Mouse (Mus musculus) kidney, adult 8-10 months (tissue): ENCODE measurements around the gene Camk1.

Experiments
- DNase-seq, 2 experiments: peaks; one replicate each; pipeline ENCODE4 v3.0.0; 2022

The Camk1 gene

DNA sequence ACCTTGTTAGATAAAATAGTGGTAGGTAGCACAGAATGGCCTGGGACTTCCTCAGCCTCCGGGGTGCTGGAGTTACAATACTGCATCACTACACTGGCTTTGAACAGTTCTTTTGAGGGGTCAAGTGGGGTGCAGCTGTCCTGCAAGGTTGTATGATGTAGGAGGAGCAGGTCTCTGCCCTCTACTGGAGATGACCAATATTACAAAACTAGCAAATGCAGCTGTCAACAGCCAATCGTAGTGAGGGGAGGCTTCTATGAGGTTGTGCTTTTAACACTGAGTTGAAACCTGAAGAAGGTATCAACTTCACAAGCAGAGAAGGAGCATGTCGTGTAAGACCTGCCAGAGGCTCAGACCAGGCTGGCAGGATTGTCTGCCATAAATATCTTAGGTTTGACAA, 41.5 kb downstream of the Camk1 start:
- DNase-seq, result peak in 1 of 2 experiments; percentile 11

DNA sequence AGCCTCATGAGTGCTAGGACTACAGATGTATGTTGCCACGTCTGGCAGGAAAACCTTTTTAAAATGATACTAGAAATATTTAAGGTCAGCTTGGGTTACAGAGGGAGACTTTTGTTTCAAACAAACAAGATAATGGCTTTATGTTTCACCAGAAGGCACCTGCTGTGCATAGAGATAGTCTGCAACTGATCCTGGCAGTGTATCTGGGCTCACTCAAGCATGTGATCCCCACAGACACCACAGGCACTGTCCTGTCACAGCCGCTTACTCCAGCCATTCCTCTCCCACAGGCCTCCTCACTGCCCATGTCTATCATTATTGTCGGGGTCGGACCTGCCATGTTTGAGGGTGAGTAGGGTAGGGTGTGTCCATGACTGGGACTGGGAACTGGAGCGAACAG, 42.4 kb downstream of the Camk1 start:
- no peak for DNase-seq

DNA sequence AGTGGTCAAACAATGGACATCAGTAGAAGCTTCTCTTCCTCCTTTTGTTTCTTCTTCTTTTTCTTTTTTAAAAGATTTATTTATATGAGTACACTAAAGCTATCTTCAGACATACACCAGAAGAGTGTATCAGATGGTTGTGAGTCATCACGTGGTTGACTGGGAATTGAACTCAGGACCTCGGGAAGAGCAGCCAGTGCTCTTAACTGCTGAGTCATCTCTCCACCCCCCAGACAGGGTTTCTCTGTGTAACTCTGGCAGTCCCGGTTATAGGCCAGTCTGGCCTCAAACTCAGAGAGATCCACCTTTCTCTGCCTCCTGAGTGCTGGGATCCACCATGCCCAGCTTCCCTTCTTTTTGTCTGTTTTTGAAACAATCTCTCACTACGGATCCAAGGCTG, 47.1 kb downstream of the Camk1 start:
- DNase-seq, result no peak

DNA sequence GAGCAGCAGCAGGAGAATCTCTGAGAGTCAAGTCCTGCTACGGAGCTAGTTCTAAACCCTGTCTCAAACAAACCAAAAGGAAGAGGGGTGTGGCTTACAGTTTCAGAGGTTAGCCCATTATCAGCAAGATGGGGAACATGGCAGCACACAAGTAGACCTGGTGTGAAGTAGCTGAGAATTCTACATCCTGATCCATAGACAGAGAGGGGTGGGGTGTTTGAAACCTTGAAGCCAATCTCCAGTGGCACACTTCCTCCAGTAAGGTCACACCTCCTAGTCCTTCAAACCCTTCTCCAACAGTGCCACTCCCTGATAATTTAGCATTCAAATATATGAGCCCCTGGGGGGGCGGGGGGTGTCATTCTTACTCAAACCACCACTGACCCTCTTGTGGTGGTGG, 47.7 kb downstream of the Camk1 start:
- DNase-seq, result no peak

DNA sequence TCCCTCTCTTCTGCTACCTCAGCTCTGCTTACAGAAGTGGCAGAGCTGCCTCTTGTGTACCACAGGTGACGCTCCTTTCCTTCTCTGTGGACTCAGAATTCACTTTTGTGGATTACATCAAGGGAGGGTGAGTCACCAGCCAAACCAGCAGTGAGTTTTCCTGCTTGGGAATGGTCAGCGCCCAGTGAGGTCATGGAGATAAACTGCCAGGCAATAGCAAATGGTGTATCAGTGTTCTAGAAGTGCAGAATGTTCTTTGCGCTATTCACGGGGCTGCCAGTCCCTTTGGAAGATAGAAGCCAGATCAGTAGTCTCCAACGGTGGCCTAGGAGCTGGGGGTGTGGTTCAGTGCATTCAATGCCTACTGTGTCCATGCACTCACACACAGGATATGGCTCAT, 50.8 kb downstream of the Camk1 start:
- DNase-seq, result no peak

DNA sequence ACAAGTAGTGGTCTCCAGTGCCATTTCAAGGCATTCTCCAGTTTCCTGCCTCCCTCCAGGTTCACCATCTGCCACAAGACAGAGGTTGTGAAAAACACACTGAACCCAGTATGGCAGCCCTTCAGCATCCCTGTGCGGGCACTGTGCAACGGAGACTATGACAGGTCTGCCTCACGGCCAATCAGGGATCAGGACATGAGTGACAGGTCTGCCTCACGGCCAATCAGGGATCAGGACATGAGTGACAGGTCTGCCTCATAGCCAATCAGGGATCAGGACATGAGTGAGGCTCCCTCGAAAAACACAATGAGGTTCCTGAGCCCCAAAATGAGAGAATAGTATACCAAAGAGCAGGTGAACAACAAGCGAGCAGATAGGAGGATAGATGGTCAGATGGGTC, 53.4 kb downstream of the Camk1 start:
- no peak for DNase-seq

DNA sequence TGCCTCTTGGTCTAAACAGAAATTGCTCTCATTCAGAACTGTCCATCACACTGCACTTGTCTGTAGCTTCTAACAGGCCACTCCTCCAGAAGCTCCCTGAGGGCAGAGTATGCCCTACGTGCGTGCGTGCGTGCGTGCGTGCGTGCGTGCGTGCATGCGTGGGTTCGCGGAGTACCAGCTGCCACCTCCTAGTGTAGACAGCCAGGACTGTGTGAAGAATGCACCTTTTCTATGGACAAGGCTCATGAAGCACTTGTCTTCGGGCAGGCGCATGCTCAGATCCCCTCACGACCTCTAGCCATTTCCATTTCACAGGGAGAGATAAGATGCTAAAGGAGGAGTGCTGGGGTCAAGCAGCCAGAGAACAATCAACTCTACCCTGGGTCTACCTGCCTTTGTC, 54.4 kb downstream of the Camk1 start:
- no peak for DNase-seq

DNA sequence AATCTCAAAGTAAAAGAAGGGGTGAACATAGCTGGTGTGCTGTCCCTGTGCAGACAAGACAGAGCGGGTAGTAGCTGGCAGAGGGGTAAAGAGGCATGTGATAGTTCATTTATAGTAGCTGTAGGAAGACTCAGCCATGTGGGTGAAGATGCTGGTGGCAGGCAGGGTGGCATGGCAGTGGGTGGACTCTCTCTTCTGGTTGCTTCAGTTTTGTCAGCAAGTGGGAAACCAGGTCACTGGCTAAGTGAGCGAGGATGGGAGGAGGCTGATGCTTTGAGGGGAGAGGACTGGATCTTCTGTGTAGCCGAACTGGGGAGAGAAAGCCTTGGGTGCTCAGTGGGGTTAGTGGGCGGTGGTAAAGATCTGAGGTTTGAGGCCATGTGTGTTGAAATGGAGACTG, 56.5 kb downstream of the Camk1 start:
- no peak for DNase-seq

DNA sequence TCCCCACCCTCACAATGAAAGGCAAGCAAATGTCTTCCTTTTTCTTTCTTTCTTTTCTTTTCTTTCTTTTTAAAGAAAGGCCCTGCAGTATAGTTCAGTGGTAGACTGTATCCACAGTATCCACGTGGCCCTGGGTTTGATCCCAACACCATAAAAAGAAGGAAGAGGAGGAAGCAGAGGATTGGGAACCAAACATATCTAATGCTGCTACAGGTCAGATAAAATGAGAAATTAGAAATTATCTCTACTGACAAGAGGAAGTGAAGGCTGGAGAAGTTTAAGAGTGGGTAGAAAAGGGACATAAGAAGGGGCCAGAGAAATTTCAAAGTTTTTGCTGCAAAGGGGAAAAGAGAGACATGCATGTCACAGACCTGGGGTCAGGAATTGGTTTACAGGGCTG, 57.5 kb downstream of the Camk1 start:
- no peak for DNase-seq

DNA sequence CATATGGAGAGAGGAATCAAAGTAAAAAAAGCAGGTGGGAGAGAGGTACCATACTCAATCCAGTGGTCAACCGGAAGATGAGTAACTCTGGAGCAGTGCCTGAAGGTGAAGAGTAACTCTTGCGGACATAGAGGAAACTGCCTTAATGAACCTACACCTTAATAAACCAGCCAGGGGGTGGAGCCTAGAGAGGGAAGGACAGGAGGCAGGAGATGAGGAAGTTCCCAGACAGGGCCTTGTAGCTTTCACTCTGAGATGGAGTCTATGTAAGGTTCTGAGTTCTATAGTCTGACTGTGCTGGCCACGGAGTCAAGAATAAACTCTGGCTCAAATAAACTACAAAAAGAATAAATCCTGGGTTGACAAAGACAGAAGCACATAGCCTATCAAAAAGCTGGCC, 58.9 kb downstream of the Camk1 start:
- no peak for DNase-seq
